Mouse (Mus musculus) CH12.LX (cell line): ENCODE data around the gene Rybp. TPM values are rescaled to one million over a fixed set of nuclear protein-coding genes. Genes with fewer than 3 reads are reported as not detected.

ENCODE experiments used
- DNase-seq: peaks from one replicate; pipeline ENCODE4 v3.0.0-alpha.2; 2013; ENCODE audit errors: extremely low read depth
- H3K27ac ChIP-seq: 2 replicates; pipeline ENCODE4 v1.5.1; 2012; ENCODE audit warnings: low read depth, mild to moderate bottlenecking, control low read depth, moderate library complexity; ENCODE audit not compliant: insufficient read depth
- H3K27me3 ChIP-seq: replicated peaks from 2 replicates; pipeline ENCODE3; 2012; ENCODE audit warnings: inconsistent platforms
- H3K36me3 ChIP-seq, 2 experiments: replicated peaks in 1 of 2; 2 replicates each; pipeline versions ENCODE3 to v1.6.1; 2012; ENCODE audit warnings: inconsistent platforms in 1 of 2, low read length in 1 of 2, mild to moderate bottlenecking in 1 of 2, mixed read lengths in 1 of 2, moderate library complexity in 1 of 2; ENCODE audit not compliant: control insufficient read depth in 1 of 2, insufficient read depth in 1 of 2
- H3K4me1 ChIP-seq, 2 experiments: 2 replicates each; pipeline ENCODE4 v1.6.1; 2012; ENCODE audit warnings: inconsistent platforms in 1 of 2, moderate library complexity in 1 of 2; ENCODE audit not compliant: insufficient read depth in 2 of 2, control insufficient read depth in 1 of 2
- H3K4me2 ChIP-seq: 2 replicates; pipeline ENCODE4 v1.6.1; 2012; ENCODE audit warnings: low read depth, mild to moderate bottlenecking, control low read depth; ENCODE audit not compliant: poor library complexity, insufficient read depth, severe bottlenecking
- H3K4me3 ChIP-seq, 3 experiments: fragments of 150-350 bp in 1 of 3; sonication (generic) in 1 of 3; replicated peaks in 1 of 3; 2 replicates each; pipeline versions ENCODE3 to v1.5.1; 2011 to 2012; ENCODE audit warnings: low read depth in 2 of 3, low read length in 2 of 3, mild to moderate bottlenecking in 2 of 3, moderate library complexity in 2 of 3, control low read depth in 1 of 3, improper control_type of control experiment in 1 of 3, inconsistent platforms in 1 of 3, mixed read lengths in 1 of 3; ENCODE audit not compliant: poor library complexity in 1 of 3
- H3K79me2 ChIP-seq: replicated peaks from 2 replicates; pipeline ENCODE4 v1.6.1; 2012; ENCODE audit warnings: mild to moderate bottlenecking, moderate library complexity; ENCODE audit not compliant: control insufficient read depth, poor library complexity, insufficient read depth, severe bottlenecking; ENCODE audit errors: extremely low read depth
- H3K9ac ChIP-seq: 2 replicates; pipeline ENCODE4 v1.6.1; 2012; ENCODE audit warnings: low read depth, mild to moderate bottlenecking, control low read depth, moderate library complexity; ENCODE audit not compliant: insufficient read depth
- H3K9me3 ChIP-seq: replicated peaks from 2 replicates; pipeline ENCODE3; 2012; ENCODE audit warnings: low read length, inconsistent platforms, mixed read lengths
- BHLHE40 ChIP-seq: IDR thresholded peaks from 2 replicates; pipeline ENCODE4 v1.6.1; 2011; ENCODE audit warnings: mild to moderate bottlenecking, low read depth, low read length, improper control_type of control experiment
- CHD1 ChIP-seq: IDR thresholded peaks from 2 replicates; pipeline ENCODE4 v1.6.1; 2012; ENCODE audit warnings: low read depth, low read length, improper control_type of control experiment, inconsistent platforms
- E2F4 ChIP-seq: IDR thresholded peaks from 2 replicates; pipeline ENCODE4 v1.6.1; 2011; ENCODE audit warnings: low read depth, low read length, improper control_type of control experiment; ENCODE audit not compliant: insufficient replicate concordance
- ELF1 ChIP-seq: IDR thresholded peaks from 2 replicates; pipeline ENCODE4 v1.6.1; 2014; ENCODE audit warnings: low read depth, mild to moderate bottlenecking, inconsistent platforms, low read length, improper control_type of control experiment
- EP300 ChIP-seq: IDR thresholded peaks from 2 replicates; pipeline ENCODE4 v1.6.1; 2011; ENCODE audit warnings: low read length, improper control_type of control experiment
- HCFC1 ChIP-seq: IDR thresholded peaks from 2 replicates; pipeline ENCODE4 v1.6.1; 2012; ENCODE audit warnings: low read depth, mild to moderate bottlenecking, inconsistent platforms, low read length, improper control_type of control experiment
- IRF4 ChIP-seq: IDR thresholded peaks from 2 replicates; pipeline ENCODE4 v1.6.1; 2014; ENCODE audit warnings: low read depth, mild to moderate bottlenecking, inconsistent platforms, low read length, improper control_type of control experiment
- JUND ChIP-seq: conservative IDR thresholded peaks from 2 replicates; pipeline ENCODE4 v1.6.1; 2011; ENCODE audit warnings: low read depth, low read length, improper control_type of control experiment
- MAFK ChIP-seq: IDR thresholded peaks from 2 replicates; pipeline ENCODE4 v1.6.1; 2011; ENCODE audit warnings: low read length, improper control_type of control experiment; ENCODE audit not compliant: insufficient replicate concordance
- MAX ChIP-seq: IDR thresholded peaks from 2 replicates; pipeline ENCODE4 v1.6.1; 2011; ENCODE audit warnings: low read length, improper control_type of control experiment
- MXI1 ChIP-seq: IDR thresholded peaks from 2 replicates; pipeline ENCODE4 v1.6.1; 2011; ENCODE audit warnings: mild to moderate bottlenecking, low read depth, low read length, improper control_type of control experiment
- MYC ChIP-seq: IDR thresholded peaks from 2 replicates; pipeline ENCODE4 v1.6.1; 2011; ENCODE audit warnings: low read depth, mild to moderate bottlenecking, improper control_type of control experiment, low read length
- NELFE ChIP-seq: IDR thresholded peaks from 2 replicates; pipeline ENCODE4 v1.6.1; 2011; ENCODE audit warnings: low read depth, low read length, improper control_type of control experiment
- PAX5 ChIP-seq: IDR thresholded peaks from 2 replicates; pipeline ENCODE4 v1.6.1; 2012; ENCODE audit warnings: low read length, inconsistent platforms, mixed read lengths
- POLR2A ChIP-seq: IDR thresholded peaks from 2 replicates; pipeline ENCODE4 v1.6.1; 2011; ENCODE audit warnings: low read depth, mild to moderate bottlenecking, improper control_type of control experiment, low read length
- POLR2AphosphoS2 ChIP-seq: IDR thresholded peaks from 2 replicates; pipeline ENCODE4 v1.6.1; 2011; ENCODE audit warnings: low read depth, low read length, improper control_type of control experiment
- RCOR1 ChIP-seq: conservative IDR thresholded peaks from 2 replicates; pipeline ENCODE4 v1.6.1; 2012; ENCODE audit warnings: low read depth, mild to moderate bottlenecking, inconsistent platforms, low read length, improper control_type of control experiment
- SIN3A ChIP-seq: IDR thresholded peaks from 2 replicates; pipeline ENCODE4 v1.6.1; 2012; ENCODE audit warnings: low read length, improper control_type of control experiment, inconsistent platforms
- TCF12 ChIP-seq: IDR thresholded peaks from 2 replicates; pipeline ENCODE4 v1.6.1; 2014; ENCODE audit warnings: low read depth, mild to moderate bottlenecking, inconsistent platforms, low read length, improper control_type of control experiment
- ZC3H11A ChIP-seq: IDR thresholded peaks from 2 replicates; pipeline ENCODE4 v1.6.1; 2012; ENCODE audit warnings: low read depth, mild to moderate bottlenecking, inconsistent platforms, low read length, improper control_type of control experiment
- ZMIZ1 ChIP-seq: IDR thresholded peaks from 2 replicates; pipeline ENCODE4 v1.6.1; 2012; ENCODE audit warnings: low read depth, mild to moderate bottlenecking, inconsistent platforms, low read length, improper control_type of control experiment
- ZNF384 ChIP-seq: IDR thresholded peaks from 2 replicates; pipeline ENCODE4 v1.6.1; 2012; ENCODE audit warnings: low read depth, low read length, improper control_type of control experiment, inconsistent platforms
- dilution Hi-C: fragments of 300-500 bp; cut with MboI; formaldehyde crosslinking; loops from 2 replicates; pipeline ENCODE4 v1.14.3; 2020; ENCODE audit warnings: low sequenced_read_pairs; ENCODE audit not compliant: extremely low pct_unique_long_range_greater_than_20kb, extremely low pct_ligation_motif_present
- in situ Hi-C: fragments of 300-500 bp; cut with MboI; formaldehyde crosslinking; loops from 3 replicates; pipeline ENCODE4 v1.14.3; 2019; ENCODE audit warnings: low sequenced_read_pairs, low pct_ligation_motif_present, low pct_unique_long_range_greater_than_20kb, mixed read lengths
- polyA plus RNA-seq: library from polyadenylated mRNA; unstranded; fragments of >175 nt; gene quantifications from 2 replicates; pipeline ENCODE4 v1.2.1, GENCODE M21; 2012; ENCODE audit warnings: low read depth; ENCODE audit not compliant: insufficient read length
- total RNA-seq, 2 experiments: library from RNA; depleted of rRNA; stranded (reverse); fragments of 300-350 nt in 1 of 2; fragments of >200 nt in 1 of 2; gene quantifications; 2 replicates each; pipeline ENCODE4 v1.2.3; 2012 to 2014

Rybp gene
- total RNA-seq (2012; rRNA removed): 9.1 and 9.2 TPM in 2 replicates
- total RNA-seq (2014; rRNA removed): 21.8 and 23.6 TPM in 2 replicates
- 27.1 and 27.4 TPM in 2 replicates for polyA plus RNA-seq

- dilution Hi-C loops (no loop called here), in situ Hi-C loops (no loop called here)
- peak within 1 kb of the TSS; percentile 60 to 75 (median 70) for H3K4me3 ChIP-seq
- peak within 1 kb of the TSS; percentile 90 for H3K4me2 ChIP-seq
- H3K9ac ChIP-seq: peak within 1 kb of the TSS; percentile 72
- peak within 1 kb of the TSS; percentile 29; the same call in 1 of the 2 replicates for H3K27ac ChIP-seq
- H3K27me3 ChIP-seq: peaks cover 18% of the 10 kb centered on the region
- TF ChIP-seq CHD1 (no peak), ELF1 (no peak), MAFK (no peak), ZC3H11A (no peak), EP300 (no peak), MYC (no peak), POLR2A (peak; percentile 61; the same call in 1 of the 2 replicates), JUND (no peak), ZNF384 (no peak), MXI1 (no peak; the same call in 1 of the 2 replicates), BHLHE40 (peak; percentile 69), SIN3A (no peak), RCOR1 (no peak), POLR2AphosphoS2 (no peak), PAX5 (no peak), ZMIZ1 (no peak), NELFE (0 out of 2 replicates have a peak, but pooled peaks have one; percentile 35), IRF4 (no peak), TCF12 (peak; percentile 60), MAX (peak; percentile 76), E2F4 (no peak), HCFC1 (no peak)
- peaks cover 0 to 11% of the 10 kb centered on the region in 2 experiments for H3K36me3 ChIP-seq
- peaks cover 20% of the 10 kb centered on the region for H3K79me2 ChIP-seq
- no peaks in the 10 kb centered on the region for H3K9me3 ChIP-seq
- DNase-seq: peak; percentile 84
- H3K4me1 ChIP-seq: peaks cover 0 to 24% of the 10 kb centered on the region in 2 experiments; a peak in 2 of 4 replicates
These were observed at the start of gene Rybp for GRCm38 (mm10) chr6:100287334-100288015. Rybp (minus strand) TSS chr6:100287485.
